Mouse (Mus musculus): ENCODE results near the gene Ankzf1.
A peak's percentile ranks its signal among the peaks of the same experiment; 100 is the strongest.
"Not testable (repeated sequence)": the region's sequence is repeated elsewhere in the genome, so short reads cannot be mapped to it uniquely, and the experiment has no call there.

Gene Ankzf1

DNA sequence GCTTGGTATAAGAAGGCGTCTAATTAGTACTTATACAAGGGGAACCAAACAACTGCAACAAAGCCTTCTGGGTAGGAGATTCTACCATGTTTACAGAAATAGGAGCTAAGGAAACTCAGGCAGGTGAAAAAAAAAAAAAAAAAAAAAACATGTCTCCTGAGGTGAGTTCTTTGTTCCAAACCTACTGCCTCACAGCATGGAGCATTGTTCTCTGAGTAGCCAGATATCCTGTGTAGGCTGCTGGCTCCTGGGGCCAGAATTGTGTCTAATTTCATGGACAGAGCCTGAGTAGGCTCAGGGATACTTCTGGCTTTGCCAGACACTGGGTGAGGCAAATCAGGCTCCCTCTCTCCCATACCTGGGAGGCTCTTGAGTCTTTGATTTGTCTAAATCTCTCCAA lies 35.7 kb downstream of the Ankzf1 start:
- DNase-seq = no peak

DNA sequence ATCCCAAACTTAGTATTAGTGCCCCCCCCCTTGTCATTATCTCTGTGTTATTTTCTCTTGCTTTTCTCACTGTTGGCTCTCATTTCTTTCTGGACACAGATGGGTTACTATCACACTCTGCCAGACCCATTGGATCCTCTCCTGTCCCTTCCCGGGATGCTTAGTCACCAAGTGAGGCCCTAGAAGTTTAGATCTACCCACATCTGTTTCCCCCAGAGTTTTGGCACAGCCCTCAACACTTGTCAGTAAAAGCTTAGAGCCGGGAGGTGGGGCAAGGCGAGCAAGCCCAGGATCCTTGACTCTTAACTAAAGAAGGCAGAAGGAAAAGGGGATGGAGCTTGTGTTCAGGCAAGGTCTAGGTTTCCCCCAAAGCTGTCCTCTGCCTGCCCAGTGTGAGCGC lies 37.2 kb downstream of the Ankzf1 start:
- no peak for DNase-seq

DNA sequence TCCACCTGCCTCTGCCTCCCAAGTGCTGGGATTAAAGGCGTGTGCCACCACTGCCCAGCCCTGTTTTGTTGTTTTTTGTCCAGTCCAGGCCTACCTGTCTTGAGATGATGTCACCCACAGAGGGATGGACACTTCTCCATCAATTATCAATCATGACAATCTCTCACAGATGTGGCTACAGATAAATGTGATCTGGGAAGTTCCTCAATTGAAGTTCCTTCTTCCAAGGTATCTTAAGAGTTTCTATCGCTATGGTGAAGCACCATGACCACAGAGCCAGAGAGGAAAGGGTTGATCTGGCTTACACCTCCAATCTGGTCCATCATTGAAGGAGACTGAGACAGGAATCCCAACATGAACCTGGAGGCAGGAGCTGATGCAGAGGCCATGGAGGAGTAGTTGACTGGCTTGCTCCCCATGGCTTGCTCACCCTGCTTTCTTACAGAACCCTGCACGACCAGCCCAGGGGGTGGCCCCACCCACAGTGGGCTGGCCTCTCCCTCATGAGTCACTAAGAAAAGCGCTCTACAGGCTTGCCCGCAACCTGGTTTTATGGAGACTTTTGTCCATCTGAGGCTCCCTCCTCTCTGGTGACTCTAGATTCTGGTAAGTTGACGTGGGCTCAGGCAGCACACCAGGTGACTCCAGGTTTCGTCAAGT lies 38.5 kb downstream of the Ankzf1 start:
- DNase-seq = no peak

DNA sequence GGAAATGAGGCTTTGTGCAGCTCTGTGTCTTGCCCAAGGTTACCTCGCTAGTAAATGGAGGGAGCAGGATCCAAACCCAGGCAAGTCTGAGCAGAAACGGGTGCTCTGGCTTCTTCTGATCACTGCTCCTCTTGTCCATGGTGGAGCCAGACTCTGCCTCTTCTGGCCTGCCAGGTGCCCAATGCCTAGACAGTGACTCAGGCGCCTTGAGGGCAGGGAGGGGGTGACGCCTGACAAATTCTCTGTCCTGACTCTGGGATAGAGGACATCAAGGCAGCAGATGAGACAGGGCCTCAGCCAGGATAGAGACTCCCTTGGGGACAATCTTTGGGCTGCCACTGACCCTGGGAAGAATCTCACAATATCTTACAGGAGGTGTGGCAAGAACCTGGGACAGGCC lies 39.3 kb downstream of the Ankzf1 start:
- DNase-seq = no peak

DNA sequence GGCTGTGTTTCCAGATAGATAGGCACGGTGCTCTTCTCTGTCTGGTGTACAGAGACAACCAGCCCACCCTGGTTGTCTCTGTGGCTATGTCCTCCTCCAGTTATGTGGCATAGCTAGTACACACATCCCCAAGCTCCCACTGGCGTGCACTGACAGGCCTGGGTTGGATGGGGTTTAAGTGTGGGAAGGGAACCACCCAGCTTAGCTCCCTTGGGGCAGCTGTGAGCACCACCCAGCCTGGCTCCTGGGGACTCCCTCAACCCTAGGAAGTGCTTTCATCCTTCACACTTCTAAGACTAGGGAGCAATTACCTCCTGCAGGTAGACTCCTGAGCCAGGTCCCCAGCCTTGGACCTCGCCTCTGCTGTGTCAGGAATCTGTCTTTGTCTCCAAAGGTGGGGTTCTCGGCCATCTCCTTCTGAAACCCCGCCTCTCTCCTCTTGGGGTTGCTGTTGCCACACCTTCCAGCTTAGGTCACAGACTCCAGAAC lies 39.8 kb downstream of the Ankzf1 start, which contains the start of gene A630095N17Rik:
A630095N17Rik (minus strand) TSS at position 439 of the 489 bp plus-strand sequence.
- DNase-seq = no peak

DNA sequence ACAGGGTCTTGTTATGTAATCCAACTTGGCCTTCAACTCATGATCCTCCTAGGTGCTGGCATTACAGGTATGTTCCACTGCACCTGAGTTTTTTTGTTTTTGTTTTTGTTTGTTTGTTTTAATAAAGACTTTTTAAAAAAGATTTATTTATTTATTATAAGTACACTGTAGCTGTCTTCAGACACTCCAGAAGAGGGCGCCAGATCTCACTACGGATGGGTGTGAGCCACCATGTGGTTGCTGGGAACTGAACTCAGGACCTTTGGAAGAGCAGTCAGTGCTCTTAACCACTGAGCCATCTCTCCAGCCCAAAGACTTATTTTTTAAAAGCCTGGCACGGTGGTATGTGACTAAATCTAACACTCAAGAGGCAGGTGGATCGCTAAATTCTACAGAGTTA lies 40.5 kb downstream of the Ankzf1 start:
- not testable (repeated sequence) for DNase-seq

DNA sequence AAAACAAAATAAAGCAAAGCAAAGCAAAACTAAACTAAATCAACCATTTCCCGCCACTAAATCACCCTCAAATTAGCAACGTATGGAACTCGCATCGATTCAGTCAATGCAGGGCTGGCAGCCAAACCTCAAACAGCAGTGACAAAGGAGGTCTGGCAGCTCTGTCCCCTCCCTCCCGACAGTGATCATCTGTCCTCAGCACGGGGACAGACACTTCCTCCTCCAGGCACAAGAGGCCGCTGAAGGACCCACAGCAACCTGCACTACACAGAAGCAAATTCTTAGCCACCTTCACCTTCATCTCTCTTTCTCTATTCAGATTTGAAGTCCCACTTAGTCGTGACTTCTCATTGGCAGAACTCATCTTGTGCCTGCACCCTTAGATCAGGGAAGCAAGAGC lies 42.7 kb downstream of the Ankzf1 start:
- DNase-seq = peak; percentile 77

DNA sequence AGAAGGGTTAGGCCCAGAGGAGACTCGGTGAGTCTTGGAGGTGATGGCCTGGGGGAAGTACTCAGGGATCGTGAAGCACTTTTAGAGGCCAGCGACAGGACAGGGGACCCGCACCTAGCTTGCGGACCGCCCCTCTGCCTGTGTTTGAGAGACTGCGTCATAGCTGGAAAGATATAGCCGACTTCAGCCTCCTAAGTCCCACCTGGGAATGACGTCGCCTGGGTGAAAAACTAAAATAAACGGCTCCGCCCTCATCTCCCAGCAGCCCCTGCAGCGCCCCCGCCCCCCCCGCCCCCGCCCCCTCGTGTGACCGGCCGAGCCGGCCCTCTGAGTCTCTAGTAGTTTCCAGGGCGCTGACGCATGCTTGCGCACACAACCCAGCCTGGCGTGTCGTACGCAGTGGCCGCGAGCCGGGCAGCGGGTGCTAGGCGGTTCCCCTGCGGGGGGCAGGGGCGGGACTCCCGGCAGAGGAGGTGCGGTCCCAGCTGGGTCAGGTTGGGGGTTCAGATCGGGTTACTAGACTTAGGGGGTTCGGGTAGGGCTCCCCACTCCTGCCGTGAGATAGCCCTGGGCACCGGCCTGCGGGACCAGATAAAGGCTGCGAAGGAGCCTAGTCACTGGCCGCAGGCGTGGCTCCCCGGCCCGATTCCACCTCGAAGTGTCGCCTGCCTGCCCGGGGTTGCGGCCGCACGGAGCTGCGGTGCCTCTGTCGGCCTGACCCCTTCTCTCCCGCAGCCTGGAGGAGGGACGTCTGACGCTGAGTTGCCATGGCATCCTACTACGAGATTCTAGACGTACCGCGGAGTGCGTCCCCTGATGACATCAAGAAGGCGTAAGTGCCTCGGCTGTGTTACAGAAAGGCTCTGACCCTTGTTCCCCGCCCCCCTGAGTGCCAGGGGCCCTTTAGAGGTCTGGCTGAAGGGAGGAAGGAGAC lies 44.4 kb downstream of the Ankzf1 start, which contains the start of gene Dnajb2:
Dnajb2 (plus strand) TSS at position 290 of the 934 bp plus-strand sequence.
- DNase-seq = peak; percentile 65

DNA sequence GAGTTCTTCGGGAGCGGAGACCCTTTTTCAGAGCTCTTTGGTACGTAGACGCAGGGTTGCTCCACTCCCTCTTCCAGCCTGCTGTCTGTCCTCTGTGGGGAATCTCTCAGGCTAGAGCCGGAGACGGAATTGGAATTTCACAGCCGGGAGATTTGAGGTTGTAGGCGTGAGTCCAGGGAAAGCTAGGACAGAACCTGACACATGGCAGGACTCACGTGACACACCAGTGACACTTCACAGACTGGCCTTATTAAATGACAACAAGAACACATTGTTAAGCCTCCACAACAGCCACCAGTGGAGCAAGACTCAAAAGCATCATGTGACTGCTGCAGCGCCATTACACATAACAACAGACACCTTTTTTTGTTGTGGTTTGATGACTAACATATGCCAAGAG lies 47.6 kb downstream of the Ankzf1 start:
- no peak for DNase-seq

DNA sequence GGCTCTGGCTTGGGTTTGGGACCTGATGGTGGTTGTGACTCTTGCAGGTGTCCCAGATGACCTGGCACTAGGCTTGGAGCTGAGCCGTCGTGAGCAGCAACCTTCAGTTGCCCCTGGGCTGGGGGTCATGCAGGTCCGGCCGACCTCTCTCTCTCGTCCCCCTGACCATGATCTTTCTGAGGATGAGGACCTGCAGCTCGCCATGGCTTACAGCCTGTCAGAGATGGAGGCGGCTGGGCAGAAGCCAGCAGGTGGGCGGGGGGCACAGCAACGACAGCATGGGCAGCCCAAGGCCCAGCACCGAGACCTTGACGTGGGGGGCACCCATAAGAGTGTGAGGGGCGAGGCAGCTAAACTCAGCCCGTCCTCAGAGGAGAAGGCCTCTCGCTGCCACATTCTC lies 51.5 kb downstream of the Ankzf1 start:
- no peak for DNase-seq

DNA sequence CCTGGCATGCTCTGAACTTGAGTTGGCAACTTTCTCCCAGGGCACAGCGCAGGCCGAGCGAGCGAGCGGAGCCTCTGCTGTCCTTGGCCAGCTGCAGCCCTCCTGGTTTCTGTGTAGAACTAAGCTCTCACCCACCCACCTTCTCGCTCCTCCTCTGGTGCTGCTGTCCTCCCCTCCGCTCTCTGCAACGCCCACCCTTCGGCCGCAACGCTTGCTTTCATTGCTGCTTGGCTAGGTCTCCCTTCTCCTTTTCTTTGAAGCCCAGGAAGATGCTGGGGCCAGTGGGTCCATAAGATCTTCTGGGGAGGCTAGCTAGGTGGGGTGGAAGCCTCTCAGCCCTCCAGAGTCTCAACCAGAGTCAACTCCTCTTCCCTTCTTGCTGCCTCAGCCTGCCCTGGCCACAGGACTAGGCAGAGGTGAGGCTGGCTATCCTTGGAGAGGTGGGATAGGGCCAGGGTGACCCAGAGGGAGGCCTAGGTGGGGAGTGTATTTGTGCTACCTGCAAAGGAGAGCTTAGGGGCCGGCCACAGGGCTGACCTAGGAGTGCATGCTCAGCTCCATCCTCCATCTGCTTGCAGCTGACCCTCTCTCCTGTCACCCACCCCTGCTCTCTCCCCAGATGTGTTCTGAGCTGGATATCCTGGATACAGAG lies 52.4 kb downstream of the Ankzf1 start:
- no peak for DNase-seq

DNA sequence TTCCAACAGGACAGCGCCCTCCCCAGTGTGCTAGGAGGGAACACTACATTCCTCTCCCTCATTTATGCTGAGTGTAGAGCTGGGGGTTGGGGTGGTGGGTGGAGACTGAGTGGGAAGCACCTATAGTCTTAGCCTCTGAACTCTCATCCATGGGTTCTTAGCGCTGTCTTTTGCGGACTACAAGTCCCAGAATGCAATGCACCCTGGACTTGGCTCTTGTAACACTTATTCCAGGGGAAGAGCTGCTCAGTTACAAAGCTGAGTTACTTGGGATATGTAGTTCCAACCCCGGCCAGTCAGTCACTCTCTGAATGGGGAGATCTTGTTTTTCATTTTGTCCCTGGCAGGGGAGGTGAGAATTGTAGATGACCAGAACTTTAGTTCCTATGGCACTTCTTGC lies 52.9 kb downstream of the Ankzf1 start:
- DNase-seq = peak; percentile 35

DNA sequence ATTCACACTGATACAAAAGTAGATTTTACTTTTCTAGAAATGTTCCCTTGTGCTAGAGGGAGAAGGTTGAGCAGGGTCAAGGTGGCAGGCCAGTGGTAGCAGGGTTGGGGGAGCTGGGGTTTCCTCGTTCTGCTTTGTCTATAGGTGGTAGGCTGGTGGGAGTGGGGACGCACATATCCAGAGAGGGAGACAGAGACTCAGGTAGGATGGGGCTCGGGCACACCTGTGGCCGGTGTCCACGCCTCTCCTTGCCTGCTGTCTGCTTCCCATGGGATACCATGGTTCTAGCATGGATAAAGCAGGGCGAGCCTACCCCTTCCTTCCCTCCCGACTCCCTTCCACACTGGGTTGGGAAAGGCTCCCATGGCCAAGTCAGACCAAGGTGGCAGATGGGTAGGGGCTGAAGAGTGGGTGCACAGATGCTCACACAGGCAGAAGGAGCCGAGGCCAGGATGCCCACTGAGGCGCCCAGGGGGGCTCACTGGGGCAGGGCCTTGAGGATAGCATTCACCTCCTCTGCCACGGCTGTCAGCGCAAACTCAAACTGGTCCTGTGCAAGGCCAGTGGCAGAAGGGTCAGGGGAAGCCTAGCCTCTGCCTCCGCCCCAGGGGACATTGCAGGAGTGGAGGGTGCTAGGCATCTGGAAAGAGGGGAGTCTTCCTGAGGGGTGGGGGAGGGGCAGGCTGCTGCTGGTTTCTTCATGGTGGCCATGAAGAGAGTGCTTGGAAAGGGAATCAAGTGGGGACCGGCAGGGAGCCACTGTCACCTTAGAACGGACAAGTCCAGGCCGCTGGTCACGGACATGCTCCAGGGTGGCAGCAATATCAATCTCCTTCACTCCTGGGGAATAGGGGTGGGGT lies 55.4 kb downstream of the Ankzf1 start:
- no peak for DNase-seq

DNA sequence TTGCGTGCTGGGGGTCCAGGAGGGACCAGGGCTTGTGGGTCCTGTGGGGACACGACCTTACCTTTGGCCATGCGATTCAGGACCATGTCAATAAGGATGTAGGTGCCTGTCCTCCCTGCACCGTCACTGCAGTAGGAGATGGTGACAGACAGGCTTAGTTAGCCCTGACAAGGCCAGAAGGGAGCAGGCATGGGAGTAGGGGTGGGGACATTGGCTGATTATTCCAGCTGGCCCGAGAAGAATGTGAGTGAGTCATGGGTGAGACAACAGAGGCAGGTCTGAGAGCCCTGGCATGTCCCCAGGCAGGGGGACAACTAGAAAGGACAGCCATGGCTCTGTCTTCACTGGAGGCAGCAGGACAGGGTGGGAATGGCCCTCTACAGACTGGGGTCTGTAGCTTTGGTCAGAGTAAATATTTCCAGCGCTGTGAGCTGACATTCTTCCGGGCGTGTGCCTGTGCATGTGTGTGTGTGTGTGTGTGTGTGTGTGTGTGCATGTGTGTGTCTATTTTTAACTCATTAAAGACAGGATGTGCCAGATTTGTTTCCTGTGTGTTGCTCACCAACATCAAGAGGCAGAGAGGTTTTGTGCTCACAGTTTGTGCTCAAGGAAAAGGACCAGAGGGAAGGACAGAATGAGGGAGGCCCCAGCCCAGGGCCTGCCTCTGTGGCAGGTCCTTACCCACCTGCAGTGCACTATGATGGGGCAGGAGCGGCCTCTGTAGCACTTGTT lies 56.3 kb downstream of the Ankzf1 start:
- DNase-seq = no peak

Measured in thymus, postnatal 25 days (tissue).